Mouse (Mus musculus) embryonic facial prominence, embryonic 14.5 days (tissue): ENCODE measurements around the gene Prss48. TPM values are rescaled to one million over a fixed set of nuclear protein-coding genes. Genes with fewer than 3 reads are reported as not detected.

Experiments
- ATAC-seq: fragments of 200-750 bp; cut with Nextera tagmentation; 2 replicates; pipeline ENCODE4 v1.8.0; 2017; ENCODE audit warnings: low read depth, moderate number of reproducible peaks, moderate TSS enrichment
- DNase-seq: peaks from one replicate; pipeline ENCODE4 v3.0.0-alpha.2; 2015; ENCODE audit warnings: low spot score
- H3K27ac ChIP-seq: fragments of 300-500 bp; sonication (generic); replicated peaks from 2 replicates; pipeline ENCODE4 v1.5.1; 2014; ENCODE audit warnings: low read depth, mild to moderate bottlenecking, low read length, moderate library complexity
- H3K27me3 ChIP-seq: fragments of 300-500 bp; sonication (generic); replicated peaks from 2 replicates; pipeline ENCODE4 v1.6.1; 2014; ENCODE audit warnings: low read length; ENCODE audit not compliant: control insufficient read depth, insufficient read depth
- H3K36me3 ChIP-seq: fragments of 300-500 bp; sonication (generic); 2 replicates; pipeline ENCODE4 v1.6.1; 2014; ENCODE audit warnings: low read length, mixed read lengths; ENCODE audit not compliant: control insufficient read depth, insufficient read depth
- H3K4me1 ChIP-seq: fragments of 300-500 bp; sonication (generic); 2 replicates; pipeline ENCODE4 v1.6.1; 2014; ENCODE audit warnings: antibody characterized with exemption, low read length; ENCODE audit not compliant: control insufficient read depth, insufficient read depth
- H3K4me2 ChIP-seq: fragments of 300-500 bp; sonication (generic); 2 replicates; pipeline ENCODE4 v1.6.1; 2014; ENCODE audit warnings: low read depth, mild to moderate bottlenecking, low read length, moderate library complexity, mixed read lengths
- H3K4me3 ChIP-seq: fragments of 300-500 bp; sonication (generic); 2 replicates; pipeline ENCODE4 v1.5.1; 2014; ENCODE audit warnings: low read depth, mild to moderate bottlenecking, low read length
- H3K9ac ChIP-seq: fragments of 300-500 bp; sonication (generic); 2 replicates; pipeline ENCODE4 v1.6.1; 2014; ENCODE audit warnings: low read depth, mild to moderate bottlenecking, low read length, moderate library complexity, mixed read lengths
- H3K9me3 ChIP-seq: fragments of 300-500 bp; sonication (generic); 2 replicates; pipeline ENCODE4 v1.6.1; 2016; ENCODE audit warnings: low read length; ENCODE audit not compliant: control insufficient read depth
- WGBS: fragments of 180-500 bp; shearing (Covaris S2); extraction: QIAGEN DNeasy Blood & Tissue Kit; methylation state at CpG from one replicate; pipeline ENCODE4 v1.1.7; 2014; 5-methylcytosine and 5-hydroxymethylcytosine counted together
- polyA plus RNA-seq: library from polyadenylated mRNA; unstranded; fragments of >200 nt; fragmentation: Nextera tagmentation; extraction: Ambion mirVana; gene quantifications from 2 replicates; pipeline ENCODE4 v1.2.1, GENCODE M21; 2014

Gene Prss48
- polyA plus RNA-seq, 1 experiment from 2014 or later, result not detected

DNA sequence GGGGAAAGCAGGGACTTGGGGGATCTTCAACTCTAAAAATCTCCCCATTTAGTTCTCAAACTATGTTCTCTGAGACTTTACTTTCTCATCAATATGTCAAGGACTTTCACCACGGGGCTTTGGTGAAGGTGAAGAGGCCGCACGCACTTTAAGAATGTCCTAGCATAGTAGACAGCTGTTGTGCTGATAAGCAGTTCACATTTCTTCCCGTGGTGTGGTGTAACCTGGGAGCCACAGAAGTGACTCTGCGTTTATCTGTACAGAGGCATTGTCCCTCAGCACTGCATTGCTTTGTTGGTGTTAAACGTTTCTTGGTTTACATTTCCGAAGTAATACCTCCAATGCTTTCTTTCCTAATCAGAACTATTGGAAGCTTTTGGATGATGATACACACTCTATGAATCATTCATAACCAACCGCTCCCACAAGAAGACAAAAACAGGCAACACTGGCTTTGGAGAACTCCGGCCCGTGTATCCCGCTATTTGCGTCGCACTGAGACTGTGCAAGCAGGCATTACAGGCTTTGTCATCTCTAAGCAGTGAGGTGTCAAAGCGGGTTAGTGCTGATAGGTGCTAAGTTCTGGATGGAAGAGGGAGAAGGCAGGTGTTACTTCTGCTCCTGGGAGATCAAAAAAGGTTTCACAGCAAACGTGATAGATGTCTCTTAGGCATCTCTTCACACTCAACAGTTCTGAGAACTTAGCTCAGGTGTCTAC lies 26.5 kb upstream of the Prss48 start:
- DNase-seq (no peak), ATAC-seq (no peak)
- H3K4me1 ChIP-seq, result no peaks in the 10 kb centered on the region
- H3K27me3 ChIP-seq, result no peaks in the 10 kb centered on the region
- no peak overlapping the region for H3K9ac ChIP-seq
- no peaks in the 10 kb centered on the region for H3K9me3 ChIP-seq
- 90% methylated on average over 15 of the region's 15 CpGs for WGBS
- H3K36me3 ChIP-seq, result peaks cover 8% of the 10 kb centered on the region; the same call in 1 of the 2 replicates
- H3K4me2 ChIP-seq, result no peak overlapping the region
- H3K4me3 ChIP-seq, result no peak overlapping the region
- H3K27ac ChIP-seq, result no peak overlapping the region

DNA sequence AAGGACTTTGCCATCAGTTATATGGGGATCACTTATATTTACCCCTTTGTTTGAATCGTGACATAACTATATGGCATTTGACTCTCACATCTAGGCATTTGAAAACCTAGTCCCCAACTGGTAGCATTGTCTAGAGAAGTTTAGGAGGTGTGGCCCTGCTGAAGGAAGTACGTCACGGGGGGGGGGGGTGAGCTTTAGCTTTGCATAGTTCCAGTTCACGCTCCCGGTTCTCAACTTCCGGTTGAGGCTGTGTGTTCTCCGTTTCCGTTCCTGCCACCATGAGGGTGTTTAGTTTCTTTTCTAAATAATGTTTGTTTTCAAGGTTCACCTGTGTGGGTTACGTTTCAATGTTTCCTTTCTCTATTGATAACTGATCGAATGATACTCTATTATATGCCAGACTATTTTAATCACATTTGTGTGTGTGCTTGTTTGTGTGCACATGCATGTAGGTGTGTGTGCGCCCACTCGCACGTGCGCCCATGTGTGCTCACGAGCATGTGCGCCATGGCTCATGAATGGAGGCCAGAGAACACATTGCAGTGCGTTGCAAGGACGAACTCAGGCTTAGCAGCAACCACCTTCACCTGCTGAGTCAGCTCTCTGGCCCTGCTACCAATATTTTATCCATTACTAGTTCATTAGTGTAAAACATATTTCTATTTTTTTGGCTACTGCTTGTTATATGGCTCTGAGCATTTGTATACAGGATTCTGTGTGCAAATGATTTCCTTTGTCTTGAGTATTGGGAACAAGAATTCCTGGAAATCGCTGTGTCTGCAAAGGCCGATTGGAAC lies 23.2 kb upstream of the Prss48 start:
- 92% methylated on average over 20 of the region's 20 CpGs for WGBS
- Histone ChIP-seq H3K4me2 (no peak overlapping the region), H3K4me1 (no peaks in the 10 kb centered on the region), H3K27me3 (no peaks in the 10 kb centered on the region), H3K36me3 (no peaks in the 10 kb centered on the region), H3K9me3 (no peaks in the 10 kb centered on the region), H3K9ac (no peak overlapping the region), H3K27ac (no peak overlapping the region), H3K4me3 (no peak overlapping the region)
- ATAC-seq, result no peak
- no peak for DNase-seq

DNA sequence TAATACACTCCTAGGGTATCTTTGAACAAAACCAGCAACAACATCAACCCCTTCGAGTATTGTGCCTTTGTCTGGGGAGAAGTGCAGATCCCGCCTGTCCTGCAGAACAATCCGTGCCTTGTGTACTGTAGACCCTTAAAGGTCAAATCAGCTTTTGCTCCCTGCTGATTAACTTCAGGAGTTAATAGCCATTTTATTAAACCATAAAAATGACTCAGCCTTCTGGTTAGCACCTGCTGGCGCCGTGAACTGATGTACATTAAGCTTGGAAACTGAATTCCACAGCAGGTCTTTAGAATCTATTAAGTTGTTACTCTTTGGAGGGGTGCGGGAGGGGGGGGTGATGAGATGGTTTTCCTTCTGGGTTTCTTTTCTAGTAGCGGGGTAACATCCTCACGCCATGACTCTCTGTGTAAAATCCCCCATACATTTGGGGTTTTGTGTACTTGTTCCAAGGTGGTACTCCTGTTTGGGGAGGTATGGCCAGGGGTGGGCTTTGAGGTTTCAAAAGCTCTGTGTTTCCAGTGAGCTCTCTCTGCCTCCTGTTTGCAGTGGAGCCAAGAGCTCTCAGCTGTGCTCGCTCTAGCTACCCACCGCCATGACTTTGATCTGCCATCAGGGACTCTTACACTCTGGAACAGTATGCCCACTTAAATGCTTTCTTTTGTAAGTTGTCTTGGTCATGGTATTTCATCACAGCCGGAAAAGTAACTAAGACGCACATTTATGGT lies 21.9 kb upstream of the Prss48 start:
- no peak for ATAC-seq
- 89% methylated on average over 12 of the region's 12 CpGs for WGBS
- H3K4me3 ChIP-seq, result no peak overlapping the region

GRCm38 (mm10) chr3:86021651-86022050 lies 19.4 kb upstream of the Prss48 start:
- Histone ChIP-seq H3K9me3 (no peaks in the 10 kb centered on the region), H3K36me3 (no peaks in the 10 kb centered on the region), H3K4me1 (no peaks in the 10 kb centered on the region), H3K9ac (no peak overlapping the region), H3K27ac (no peak overlapping the region), H3K4me2 (no peak overlapping the region), H3K27me3 (no peaks in the 10 kb centered on the region), H3K4me3 (no peak overlapping the region)
- DNase-seq (no peak), ATAC-seq (no peak)
- WGBS, result 73% methylated on average over 4 of the region's 4 CpGs

More for the DNA sequence above, 21.9 kb upstream of the Prss48 start:
- H3K4me1 ChIP-seq, result no peaks in the 10 kb centered on the region
- no peak overlapping the region for H3K27ac ChIP-seq
- no peaks in the 10 kb centered on the region for H3K9me3 ChIP-seq
- no peak overlapping the region for H3K4me2 ChIP-seq
- no peaks in the 10 kb centered on the region for H3K27me3 ChIP-seq
- no peaks in the 10 kb centered on the region for H3K36me3 ChIP-seq
- no peak for DNase-seq
- no peak overlapping the region for H3K9ac ChIP-seq

GRCm38 (mm10) chr3:86020921-86021650 lies 18.8 kb upstream of the Prss48 start:
- H3K4me3 ChIP-seq, result no peak overlapping the region
- WGBS, result 90% methylated on average over 16 of the region's 16 CpGs
- no peak overlapping the region for H3K9ac ChIP-seq
- H3K27ac ChIP-seq, result no peak overlapping the region
- H3K27me3 ChIP-seq, result no peaks in the 10 kb centered on the region
- DNase-seq, result no peak
- no peaks in the 10 kb centered on the region for H3K9me3 ChIP-seq
- no peaks in the 10 kb centered on the region for H3K4me1 ChIP-seq
- no peaks in the 10 kb centered on the region for H3K36me3 ChIP-seq
- no peak for ATAC-seq
- no peak overlapping the region for H3K4me2 ChIP-seq

GRCm38 (mm10) chr3:86017484-86017883 lies 15.2 kb upstream of the Prss48 start:
- WGBS, result 63% methylated on average over 8 of the region's 8 CpGs
- DNase-seq, result no peak

GRCm38 (mm10) chr3:86016965-86017364 lies 14.7 kb upstream of the Prss48 start:
- ATAC-seq (no peak), DNase-seq (no peak)
- Histone ChIP-seq H3K27ac (no peak overlapping the region), H3K4me3 (no peak overlapping the region), H3K4me2 (no peak overlapping the region), H3K4me1 (no peaks in the 10 kb centered on the region), H3K9me3 (no peaks in the 10 kb centered on the region), H3K27me3 (no peaks in the 10 kb centered on the region), H3K9ac (no peak overlapping the region), H3K36me3 (no peaks in the 10 kb centered on the region)
- WGBS, result 95% methylated on average over 1 of the region's 1 CpGs

More at GRCm38 (mm10) chr3:86017484-86017883, 15.2 kb upstream of the Prss48 start:
- no peaks in the 10 kb centered on the region for H3K27me3 ChIP-seq
- H3K27ac ChIP-seq, result no peak overlapping the region
- no peaks in the 10 kb centered on the region for H3K9me3 ChIP-seq
- no peaks in the 10 kb centered on the region for H3K4me1 ChIP-seq
- H3K4me3 ChIP-seq, result no peak overlapping the region
- H3K36me3 ChIP-seq, result no peaks in the 10 kb centered on the region
- H3K4me2 ChIP-seq, result no peak overlapping the region
- no peak for ATAC-seq
- H3K9ac ChIP-seq, result no peak overlapping the region

DNA sequence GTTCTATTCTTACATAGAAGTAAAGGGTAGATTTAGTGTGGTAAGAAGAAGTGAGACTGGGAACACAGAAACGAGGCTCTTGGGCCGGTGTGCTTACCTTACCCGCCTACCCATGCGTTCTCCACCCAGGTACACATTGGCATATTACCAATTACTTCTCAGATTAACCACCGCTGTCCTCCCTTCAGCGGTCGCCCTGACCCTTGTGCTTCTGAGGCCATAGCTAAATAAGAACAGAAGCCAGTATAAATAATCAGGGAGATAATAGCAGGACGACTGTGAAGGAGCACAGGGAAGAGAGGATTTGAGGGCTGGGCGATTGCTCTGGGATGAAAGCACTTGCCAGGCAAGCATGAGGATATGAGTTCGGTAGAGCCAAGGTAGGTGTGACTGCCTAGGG lies 11.5 kb upstream of the Prss48 start:
- Histone ChIP-seq H3K27me3 (no peaks in the 10 kb centered on the region), H3K4me3 (no peak overlapping the region), H3K9ac (no peak overlapping the region), H3K36me3 (no peaks in the 10 kb centered on the region), H3K4me1 (0 out of 2 replicates have a peak, but pooled peaks cover 5% of the 10 kb centered on the region), H3K27ac (no peak overlapping the region), H3K9me3 (no peaks in the 10 kb centered on the region), H3K4me2 (no peak overlapping the region)
- WGBS, result 82% methylated on average over 10 of the region's 10 CpGs
- ATAC-seq (no peak), DNase-seq (no peak)
